Mouse (Mus musculus): ENCODE results near the gene Ndufaf2.

DNA sequence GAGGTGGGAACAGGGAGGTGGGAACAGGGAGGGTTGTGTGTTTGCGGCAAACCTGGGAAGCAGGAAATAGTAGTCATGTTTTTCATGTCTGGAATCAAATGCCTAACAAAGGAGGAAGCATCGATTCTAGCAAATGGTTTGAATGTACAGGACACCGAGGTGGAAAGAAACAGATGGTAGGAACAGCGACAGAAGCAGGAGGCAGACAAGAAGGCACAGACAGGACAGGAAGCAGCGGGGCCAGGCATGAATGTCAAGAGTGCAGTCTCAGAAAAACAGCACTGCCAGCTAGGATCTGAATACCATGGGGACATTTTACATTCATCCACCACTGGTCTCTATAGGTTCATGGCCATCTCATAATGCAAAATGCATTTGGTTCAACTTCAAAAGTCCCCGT lies 37.1 kb upstream of the Ndufaf2 start:
- TF ChIP-seq CTCF (conservative IDR thresholded peaks at IDR 0.05 in 1 of 2, IDR thresholded peaks at IDR 0.05 in 1 of 2; ENCODE audit: low read depth in 2 of 2, low read length in 2 of 2): no peak
- TF ChIP-seq POLR2AphosphoS2 (IDR thresholded peaks at IDR 0.05; ENCODE audit: low read depth, low read length): no peak
- TF ChIP-seq ELF1 (IDR thresholded peaks at IDR 0.05; ENCODE audit: low read depth, low read length): no peak
- no peak for TF ChIP-seq EP300 (IDR thresholded peaks at IDR 0.05; ENCODE audit: low read length)
- TF ChIP-seq POLR2A (IDR thresholded peaks at IDR 0.05; ENCODE audit: low read depth, low read length): no peak
- TF ChIP-seq HCFC1 (IDR thresholded peaks at IDR 0.05; ENCODE audit: low read depth, low read length): no peak
- no peak for TF ChIP-seq RAD21 (IDR thresholded peaks at IDR 0.05; ENCODE audit: low read depth, low read length)
- TF ChIP-seq SMC3 (IDR thresholded peaks at IDR 0.05; ENCODE audit: low read depth, low read length): no peak
- TF ChIP-seq KAT2A (IDR thresholded peaks at IDR 0.05; ENCODE audit: insufficient replicate concordance, low read length): no peak
- TF ChIP-seq ZNF384 (IDR thresholded peaks at IDR 0.05; ENCODE audit: low read depth, low read length): no peak
- TF ChIP-seq ZC3H11A (IDR thresholded peaks at IDR 0.05; ENCODE audit: low read depth, low read length): no peak

Measured in CH12.LX (cell line).